Mouse (Mus musculus): ENCODE measurements around the gene Bod1l.

- no peak for TF ChIP-seq CTCF (IDR thresholded peaks at IDR 0.05; ENCODE audit: borderline replicate concordance, extremely low read depth, insufficient read depth, insufficient read length)
- TF ChIP-seq POLR2A (IDR thresholded peaks at IDR 0.05; ENCODE audit: borderline replicate concordance, extremely low read depth, insufficient read depth, insufficient read length, poor library complexity, severe bottlenecking): no peak
These were observed 44.7 kb upstream of the Bod1l start for GRCm38 (mm10) chr5:41888834-41889233.

Data from brain, embryonic 14.5 days (tissue).